In genomic region chr8:123516596-123516995, GRCm38 (mm10) we compare ENCODE assay signal across 21 mouse cellular contexts. TPM values are rescaled to one million over a fixed set of nuclear protein-coding genes. Genes with fewer than 3 reads are reported as not detected.
DNase-seq lines count a peak whose midpoint lies in the region; ATAC-seq and TF ChIP-seq lines count a peak whose summit lies in the region.
"Had no signal": no experiment of that assay in that cellular context is flagged by ENCODE, and none has a peak within 500 bp of the region (broad histone marks: within the 10 kb centered on the region; RNA-seq: fewer than 3 reads in every experiment).

No protein-coding gene starts in this region.

- 19% methylated on average over 2 of the region's 2 CpGs for WGBS in midbrain, postnatal 0 days
- 36% methylated on average over 2 of the region's 2 CpGs for WGBS in midbrain, embryonic 10.5 days
- 45% methylated on average over 2 of the region's 2 CpGs for WGBS in heart, embryonic 10.5 days

- no peak for ATAC-seq in midbrain, postnatal 0 days (ENCODE audit: low FRiP score)
- ATAC-seq: intestine, postnatal 0 days had no signal

- no peaks in the 10 kb centered on the region for H3K9me3 ChIP-seq in midbrain, postnatal 0 days (ENCODE audit: low read length)
- H3K9me3 ChIP-seq in midbrain, embryonic 10.5 days (replicated peaks), result no peaks in the 10 kb centered on the region
- no peaks in the 10 kb centered on the region for H3K9me3 ChIP-seq in heart, embryonic 10.5 days
- H3K9me3 ChIP-seq: forebrain, embryonic 12.5 days; hindbrain, embryonic 15.5 days; limb, embryonic 15.5 days; megakaryocyte, embryonic 14.5 days had no signal

- H3K4me3 ChIP-seq in midbrain, postnatal 0 days (ENCODE audit: low read depth, low read length), result no peak overlapping the region
- no peak overlapping the region for H3K4me3 ChIP-seq in midbrain, embryonic 10.5 days
- no peak overlapping the region for H3K4me3 ChIP-seq in heart, embryonic 10.5 days
- H3K4me3 ChIP-seq: limb, embryonic 15.5 days; megakaryocyte, embryonic 14.5 days had no signal

- H3K27ac ChIP-seq in midbrain, postnatal 0 days (ENCODE audit: low read depth, low read length), result no peak overlapping the region
- no peak overlapping the region for H3K27ac ChIP-seq in midbrain, embryonic 10.5 days (replicated peaks)
- H3K27ac ChIP-seq in heart, embryonic 10.5 days, result no peak overlapping the region
- H3K27ac ChIP-seq: forebrain, embryonic 12.5 days; limb, embryonic 15.5 days; stomach, postnatal 0 days had no signal

- no peak overlapping the region for H3K4me2 ChIP-seq in midbrain, postnatal 0 days (ENCODE audit: low read depth, low read length, poor library complexity, severe bottlenecking)
- H3K4me2 ChIP-seq: limb, embryonic 15.5 days had no signal

- H3K9ac ChIP-seq in midbrain, postnatal 0 days (replicated peaks; ENCODE audit: low read length, poor library complexity, severe bottlenecking), result no peak overlapping the region
- H3K9ac ChIP-seq: limb, embryonic 15.5 days had no signal

- peak; percentile 63 for DNase-seq in midbrain, postnatal 0 days (ENCODE audit: low spot score)
- DNase-seq in midbrain, embryonic 10.5 days (ENCODE audit: low spot score), result no peak
- DNase-seq in adipocyte (ENCODE audit: low spot score), result peak; percentile 57
- DNase-seq in adrenal gland, postnatal 25 days, result peak; percentile 79
- DNase-seq in frontal cortex, adult 2 months (ENCODE audit: extremely low spot score in 1 of 2, low spot score in 1 of 2), result no peak
- DNase-seq in layer of hippocampus, adult 9-11 months, result no peak
- no peak for DNase-seq in heart, embryonic 10.5 days (ENCODE audit: low spot score)
- DNase-seq: cerebellum, adult 18-20 months; cerebellum, postnatal 36 days; gastrocnemius, postnatal 14 days; heart, adult 18-20 months; heart, postnatal 36 days; lung, postnatal 14 days; right cerebral cortex, adult 18-20 months; thymus, postnatal 25 days had no signal

- H3K27me3 ChIP-seq in midbrain, postnatal 0 days (ENCODE audit: insufficient read depth, low read length), result no peaks in the 10 kb centered on the region
- peaks cover 54% of the 10 kb centered on the region for H3K27me3 ChIP-seq in midbrain, embryonic 10.5 days (ENCODE audit: low read depth, poor library complexity, severe bottlenecking)
- H3K27me3 ChIP-seq in heart, embryonic 10.5 days (ENCODE audit: insufficient read depth, poor library complexity, severe bottlenecking), result peaks cover 50% of the 10 kb centered on the region
- H3K27me3 ChIP-seq: hindbrain, embryonic 15.5 days had no signal

- peaks cover 11% of the 10 kb centered on the region for H3K4me1 ChIP-seq in midbrain, postnatal 0 days (ENCODE audit: insufficient read depth, low read length)
- peaks cover 52% of the 10 kb centered on the region for H3K4me1 ChIP-seq in midbrain, embryonic 10.5 days
- H3K4me1 ChIP-seq in heart, embryonic 10.5 days, result peaks cover 38% of the 10 kb centered on the region

- TF ChIP-seq CTCF in midbrain, postnatal 0 days (IDR thresholded peaks at IDR 0.05), result no peak

- peaks cover 8% of the 10 kb centered on the region for H3K36me3 ChIP-seq in midbrain, postnatal 0 days (ENCODE audit: insufficient read depth, low read length)
- H3K36me3 ChIP-seq in midbrain, embryonic 10.5 days, result peaks cover 15% of the 10 kb centered on the region
- H3K36me3 ChIP-seq in heart, embryonic 10.5 days, result peaks cover 15% of the 10 kb centered on the region; the same call in 1 of the 2 replicates

RNA-seq across cellular contexts. Expression of gene Dbndd1, which starts 1.3 kb away (rescaled TPM):
- 96.0 and 101 TPM in 2 replicates for total RNA-seq in midbrain, postnatal 0 days (2014; rRNA removed)
- polyA plus RNA-seq in midbrain, postnatal 0 days (2015; fragmentation: Nextera tagmentation; extraction: Ambion mirVana), result 69.6 and 74.9 TPM in 2 replicates
- polyA plus RNA-seq in midbrain, embryonic 10.5 days (2016; fragmentation: Nextera tagmentation; extraction: Ambion mirVana), result 19.0 and 26.7 TPM in 2 replicates
- 0.67 and 1.1 TPM in 2 replicates for total RNA-seq in adrenal gland, postnatal 25 days (2021)
- polyA plus RNA-seq in frontal cortex, adult 2 months (2012; rRNA removed), result 22.0 and 24.5 TPM in 2 replicates
- polyA plus RNA-seq in heart, embryonic 10.5 days (2016; fragmentation: Nextera tagmentation; extraction: Ambion mirVana), result 2.1 and 4.6 TPM in 2 replicates
- total RNA-seq: gastrocnemius, postnatal 14 days; heart, adult 18-20 months; heart, postnatal 36 days had no signal

RNA-seq across cellular contexts. Expression of gene Gas8, which starts 2.0 kb away (rescaled TPM):
- total RNA-seq in midbrain, postnatal 0 days (2014; rRNA removed), result 21.4 and 28.8 TPM in 2 replicates
- 42.8 and 43.9 TPM in 2 replicates for polyA plus RNA-seq in midbrain, postnatal 0 days (2015; fragmentation: Nextera tagmentation; extraction: Ambion mirVana)
- polyA plus RNA-seq in midbrain, embryonic 10.5 days (2016; fragmentation: Nextera tagmentation; extraction: Ambion mirVana), result 42.5 and 43.0 TPM in 2 replicates
- total RNA-seq in adrenal gland, postnatal 25 days (2021), result 16.7 and 18.1 TPM in 2 replicates
- polyA plus RNA-seq in frontal cortex, adult 2 months (2012; rRNA removed), result 42.5 and 43.5 TPM in 2 replicates
- polyA plus RNA-seq in heart, embryonic 10.5 days (2016; fragmentation: Nextera tagmentation; extraction: Ambion mirVana), result 17.9 and 27.4 TPM in 2 replicates

RNA-seq across cellular contexts. Expression of gene Afg3l1, which starts 38.9 kb away (rescaled TPM):
- total RNA-seq in midbrain, postnatal 0 days (2014; rRNA removed), result 15.0 and 22.1 TPM in 2 replicates
- polyA plus RNA-seq in midbrain, postnatal 0 days (2015; fragmentation: Nextera tagmentation; extraction: Ambion mirVana), result 40.8 and 43.5 TPM in 2 replicates
- 69.3 and 74.2 TPM in 2 replicates for polyA plus RNA-seq in midbrain, embryonic 10.5 days (2016; fragmentation: Nextera tagmentation; extraction: Ambion mirVana)
- 54.9 and 77.9 TPM in 2 replicates for total RNA-seq in adrenal gland, postnatal 25 days (2021)
- 24.3 and 26.3 TPM in 2 replicates for polyA plus RNA-seq in frontal cortex, adult 2 months (2012; rRNA removed)
- polyA plus RNA-seq in heart, embryonic 10.5 days (2016; fragmentation: Nextera tagmentation; extraction: Ambion mirVana), result 56.3 and 63.8 TPM in 2 replicates

Comparison
In these comparisons a context has a peak if more than half of its experiments do, and no peak if none do; other contexts are left out.
1. DNase-seq: peak in midbrain, postnatal 0 days (single experiment), adipocyte (single experiment) and adrenal gland, postnatal 25 days (single experiment); none in midbrain, embryonic 10.5 days (single experiment), frontal cortex, adult 2 months (0 of 2), layer of hippocampus, adult 9-11 months (single experiment) and heart, embryonic 10.5 days (single experiment).